Mouse (Mus musculus): ENCODE measurements around the gene Necab3. TPM values are rescaled to one million over a fixed set of nuclear protein-coding genes. Genes with fewer than 3 reads are reported as not detected.
A peak's percentile ranks its signal among the peaks of the same experiment; 100 is the strongest.

The Necab3 gene
- polyA plus RNA-seq, 1 experiment, result 0.46 TPM

GRCm38 (mm10) chr2:154549886-154550189 is 8.9 kb downstream of the Necab3 start:
- H3K4me3 ChIP-seq (ENCODE audit: insufficient read depth, poor library complexity, severe bottlenecking), result no peak overlapping the region
- H3K79me3 ChIP-seq (ENCODE audit: low read depth), result no peaks in the 10 kb centered on the region
- H3K79me2 ChIP-seq (ENCODE audit: control insufficient read depth, insufficient read depth), result no peaks in the 10 kb centered on the region
- TF ChIP-seq MAX (IDR thresholded peaks at IDR 0.05), result no peak
- peak; percentile 35 for TF ChIP-seq CTCF (IDR thresholded peaks at IDR 0.05; ENCODE audit: control insufficient read depth, insufficient read depth, insufficient read length)
- H3ac ChIP-seq (ENCODE audit: control insufficient read depth, insufficient read length, low read depth), result no peak overlapping the region
- no peaks in the 10 kb centered on the region for H3K27me3 ChIP-seq (ENCODE audit: control insufficient read depth, insufficient read depth, insufficient read length)
- H3K36me3 ChIP-seq (ENCODE audit: control insufficient read depth, insufficient read depth), result no peaks in the 10 kb centered on the region

GRCm38 (mm10) chr2:154549127-154549885 is 9.4 kb downstream of the Necab3 start:
- no peaks in the 10 kb centered on the region for H3K27me3 ChIP-seq (ENCODE audit: control insufficient read depth, insufficient read depth, insufficient read length)
- H3ac ChIP-seq (ENCODE audit: control insufficient read depth, insufficient read length, low read depth), result peak overlapping the region; percentile 59
- no peaks in the 10 kb centered on the region for H3K79me2 ChIP-seq (ENCODE audit: control insufficient read depth, insufficient read depth)
- no peaks in the 10 kb centered on the region for H3K36me3 ChIP-seq (ENCODE audit: control insufficient read depth, insufficient read depth)
- TF ChIP-seq MYOD1 (IDR thresholded peaks at IDR 0.05; ENCODE audit: control insufficient read depth, insufficient read length, low read depth) (no peak), CEBPB (IDR thresholded peaks at IDR 0.05; ENCODE audit: low read depth) (no peak), CTCF (IDR thresholded peaks at IDR 0.05; ENCODE audit: control insufficient read depth, insufficient read depth, insufficient read length) (no peak)
- H3K79me3 ChIP-seq (ENCODE audit: low read depth), result no peaks in the 10 kb centered on the region
- H3K4me3 ChIP-seq (ENCODE audit: insufficient read depth, poor library complexity, severe bottlenecking), result peak overlapping the region; percentile 21

DNA sequence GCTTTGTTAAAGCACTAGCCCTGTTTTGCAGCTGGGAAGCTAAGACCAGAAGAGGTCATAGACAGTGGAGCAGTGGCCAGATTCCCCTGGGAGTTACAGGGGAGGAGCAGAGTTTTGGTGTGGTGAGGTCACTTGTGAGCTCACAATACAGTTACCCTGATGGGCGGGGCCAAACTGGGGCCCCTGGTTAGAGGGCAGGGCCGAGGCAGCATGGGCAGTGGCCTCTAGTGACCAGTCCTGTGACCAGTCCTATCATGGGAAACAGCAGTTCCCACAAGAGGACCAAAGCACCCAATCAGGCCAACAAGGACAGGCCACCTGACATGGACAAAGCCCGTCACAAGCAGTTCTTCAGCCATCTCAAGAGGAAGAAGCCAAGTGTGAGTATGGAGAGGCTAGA is 10.0 kb downstream of the Necab3 start:
- no peak overlapping the region for H3K4me3 ChIP-seq (ENCODE audit: insufficient read depth, poor library complexity, severe bottlenecking)
- no peaks in the 10 kb centered on the region for H3K79me2 ChIP-seq (ENCODE audit: control insufficient read depth, insufficient read depth)
- no peaks in the 10 kb centered on the region for H3K79me3 ChIP-seq (ENCODE audit: low read depth)
- H3K27me3 ChIP-seq (ENCODE audit: control insufficient read depth, insufficient read depth, insufficient read length), result no peaks in the 10 kb centered on the region
- no peak for TF ChIP-seq CTCF (IDR thresholded peaks at IDR 0.05; ENCODE audit: control insufficient read depth, insufficient read depth, insufficient read length)
- no peak for TF ChIP-seq MYOG (IDR thresholded peaks at IDR 0.05; ENCODE audit: control insufficient read depth, extremely low read depth, insufficient read length)
- TF ChIP-seq USF1 (IDR thresholded peaks at IDR 0.05; ENCODE audit: low read depth), result peak; percentile 65
- TF ChIP-seq MAX (IDR thresholded peaks at IDR 0.05), result no peak
- no peak for TF ChIP-seq MYOD1 (IDR thresholded peaks at IDR 0.05; ENCODE audit: control insufficient read depth, insufficient read length, low read depth)
- H3ac ChIP-seq (ENCODE audit: control insufficient read depth, insufficient read length, low read depth), result peak overlapping the region; percentile 59
- H3K36me3 ChIP-seq (ENCODE audit: control insufficient read depth, insufficient read depth), result no peaks in the 10 kb centered on the region

DNA sequence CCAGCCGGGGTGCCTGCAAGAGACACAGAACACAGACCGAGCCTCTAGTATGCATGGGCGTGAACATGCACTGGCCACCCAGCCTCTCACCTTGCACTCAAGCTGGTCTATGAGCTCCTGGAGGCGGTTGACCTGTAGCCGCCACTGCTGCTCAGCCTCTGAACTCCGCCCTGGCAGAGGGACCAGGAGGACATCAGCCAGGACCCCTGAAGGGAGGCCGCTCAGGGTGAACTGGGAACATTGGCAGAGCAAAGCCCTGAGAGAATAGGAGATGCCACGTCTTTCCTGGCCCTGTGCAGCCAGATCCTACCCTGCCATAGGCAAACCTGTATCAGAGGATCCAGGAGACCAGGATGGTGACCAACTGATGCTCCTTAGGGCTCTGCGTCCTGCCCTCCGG is 12.0 kb downstream of the Necab3 start, which contains the start of gene 1700003F12Rik:
1700003F12Rik (plus strand) TSS at position 375 of the 400 bp plus-strand sequence.
- TF ChIP-seq MYOG (IDR thresholded peaks at IDR 0.05; ENCODE audit: control insufficient read depth, extremely low read depth, insufficient read length) (no peak), CTCF (IDR thresholded peaks at IDR 0.05; ENCODE audit: control insufficient read depth, insufficient read depth, insufficient read length) (no peak), CEBPB (IDR thresholded peaks at IDR 0.05; ENCODE audit: low read depth) (no peak), FOSL1 (IDR thresholded peaks at IDR 0.05; ENCODE audit: insufficient read depth, low read length, poor library complexity, severe bottlenecking) (no peak), MYOD1 (IDR thresholded peaks at IDR 0.05; ENCODE audit: control insufficient read depth, insufficient read length, low read depth) (no peak), USF1 (IDR thresholded peaks at IDR 0.05; ENCODE audit: low read depth) (no peak), MAX (IDR thresholded peaks at IDR 0.05) (no peak)
- H3K36me3 ChIP-seq (ENCODE audit: control insufficient read depth, insufficient read depth), result no peaks in the 10 kb centered on the region
- H3K27me3 ChIP-seq (ENCODE audit: control insufficient read depth, insufficient read depth, insufficient read length), result no peaks in the 10 kb centered on the region
- no peaks in the 10 kb centered on the region for H3K79me3 ChIP-seq (ENCODE audit: low read depth)
- H3ac ChIP-seq (ENCODE audit: control insufficient read depth, insufficient read length, low read depth), result no peak within 1 kb of the TSS
- H3K79me2 ChIP-seq (ENCODE audit: control insufficient read depth, insufficient read depth), result no peaks in the 10 kb centered on the region
- no peak within 1 kb of the TSS for H3K4me3 ChIP-seq (ENCODE audit: insufficient read depth, poor library complexity, severe bottlenecking)

- Histone ChIP-seq H3K4me3 (ENCODE audit: insufficient read depth, poor library complexity, severe bottlenecking) (no peak overlapping the region), H3K27me3 (ENCODE audit: control insufficient read depth, insufficient read depth, insufficient read length) (no peaks in the 10 kb centered on the region), H3K79me2 (ENCODE audit: control insufficient read depth, insufficient read depth) (no peaks in the 10 kb centered on the region), H3ac (ENCODE audit: control insufficient read depth, insufficient read length, low read depth) (no peak overlapping the region), H3K36me3 (ENCODE audit: control insufficient read depth, insufficient read depth) (peaks cover 4% of the 10 kb centered on the region), H3K79me3 (ENCODE audit: low read depth) (no peaks in the 10 kb centered on the region)
- TF ChIP-seq MYOD1 (IDR thresholded peaks at IDR 0.05; ENCODE audit: control insufficient read depth, insufficient read length, low read depth) (no peak), FOSL1 (IDR thresholded peaks at IDR 0.05; ENCODE audit: insufficient read depth, low read length, poor library complexity, severe bottlenecking) (no peak), MAX (IDR thresholded peaks at IDR 0.05) (no peak), CTCF (IDR thresholded peaks at IDR 0.05; ENCODE audit: control insufficient read depth, insufficient read depth, insufficient read length) (no peak), CEBPB (IDR thresholded peaks at IDR 0.05; ENCODE audit: low read depth) (no peak), USF1 (IDR thresholded peaks at IDR 0.05; ENCODE audit: low read depth) (no peak), MYOG (IDR thresholded peaks at IDR 0.05; ENCODE audit: control insufficient read depth, extremely low read depth, insufficient read length) (no peak)
Observed at GRCm38 (mm10) chr2:154543567-154544347, 14.9 kb downstream of the Necab3 start.

DNA sequence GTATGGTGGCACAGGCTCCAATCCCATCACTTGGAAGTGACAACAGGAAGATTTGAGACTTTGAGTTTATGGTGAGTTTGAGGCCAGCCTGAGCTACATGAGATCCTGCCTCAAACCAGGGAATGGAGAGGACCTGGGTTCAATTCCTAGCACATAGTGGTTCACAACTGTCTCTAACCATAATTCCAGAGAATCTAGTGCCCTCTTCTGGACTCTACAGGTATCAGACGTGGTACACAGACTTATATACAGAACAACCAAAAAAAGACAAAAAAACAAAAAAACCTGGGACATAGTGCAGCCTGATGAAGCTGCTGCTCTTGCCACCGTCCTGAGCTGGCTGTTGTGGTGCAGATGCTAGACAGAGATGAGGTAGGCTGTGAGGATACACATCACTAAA is 17.1 kb downstream of the Necab3 start:
- H3K36me3 ChIP-seq (ENCODE audit: control insufficient read depth, insufficient read depth), result peaks cover 9% of the 10 kb centered on the region
- H3ac ChIP-seq (ENCODE audit: control insufficient read depth, insufficient read length, low read depth), result no peak overlapping the region
- H3K79me3 ChIP-seq (ENCODE audit: low read depth), result no peaks in the 10 kb centered on the region
- no peaks in the 10 kb centered on the region for H3K27me3 ChIP-seq (ENCODE audit: control insufficient read depth, insufficient read depth, insufficient read length)
- no peak for TF ChIP-seq MAX (IDR thresholded peaks at IDR 0.05)
- TF ChIP-seq MYOD1 (IDR thresholded peaks at IDR 0.05; ENCODE audit: control insufficient read depth, insufficient read length, low read depth), result no peak
- TF ChIP-seq USF1 (IDR thresholded peaks at IDR 0.05; ENCODE audit: low read depth), result no peak
- TF ChIP-seq CEBPB (IDR thresholded peaks at IDR 0.05; ENCODE audit: low read depth), result no peak
- TF ChIP-seq FOSL1 (IDR thresholded peaks at IDR 0.05; ENCODE audit: insufficient read depth, low read length, poor library complexity, severe bottlenecking), result no peak
- no peak for TF ChIP-seq CTCF (IDR thresholded peaks at IDR 0.05; ENCODE audit: control insufficient read depth, insufficient read depth, insufficient read length)
- no peak for TF ChIP-seq MYOG (IDR thresholded peaks at IDR 0.05; ENCODE audit: control insufficient read depth, extremely low read depth, insufficient read length)
- no peaks in the 10 kb centered on the region for H3K79me2 ChIP-seq (ENCODE audit: control insufficient read depth, insufficient read depth)
- no peak overlapping the region for H3K4me3 ChIP-seq (ENCODE audit: insufficient read depth, poor library complexity, severe bottlenecking)

All from C2C12 (cell line).